Mouse (Mus musculus) Muller cell, postnatal 12 days (primary cell): ENCODE data around the gene Olfr1390.
"Not testable (repeated sequence)": the region's sequence is repeated elsewhere in the genome, so short reads cannot be mapped to it uniquely, and the experiment has no call there.

ENCODE experiments used
- DNase-seq: peaks from one replicate; pipeline ENCODE4 v3.0.0-alpha.2; 2015; ENCODE audit errors: inconsistent ontology term

Gene Olfr1390

GRCm38 (mm10) chr11:49334888-49335287, at the start of gene Olfr1390:
TSS of gene Olfr1390 (plus strand) at chr11:49335188.
- DNase-seq = no peak

- no peak for DNase-seq
Measured at GRCm38 (mm10) chr11:49287251-49287650, 47.7 kb upstream of the Olfr1390 start.

- DNase-seq = peak; percentile 32
Measured at GRCm38 (mm10) chr11:49292777-49293176, 42.2 kb upstream of the Olfr1390 start.

- DNase-seq = no peak
Measured at GRCm38 (mm10) chr11:49304441-49304840, 30.5 kb upstream of the Olfr1390 start, which contains the start of gene Olfr10. TSS of gene Olfr10 (plus strand) at chr11:49304741.

GRCm38 (mm10) chr11:49308547-49308946, 26.4 kb upstream of the Olfr1390 start:
- not testable (repeated sequence) for DNase-seq

GRCm38 (mm10) chr11:49322442-49322841, 12.5 kb upstream of the Olfr1390 start, which contains the start of gene Olfr1391:
TSS of gene Olfr1391 (plus strand) at chr11:49322742.
- DNase-seq = no peak

- DNase-seq = no peak
Measured at GRCm38 (mm10) chr11:49326726-49327125, 8.3 kb upstream of the Olfr1390 start.

- no peak for DNase-seq
Measured at GRCm38 (mm10) chr11:49329686-49330085, 5.3 kb upstream of the Olfr1390 start.

GRCm38 (mm10) chr11:49337150-49337832, 2.3 kb downstream of the Olfr1390 start:
- DNase-seq = peak; percentile 87

- no peak for DNase-seq
Measured at GRCm38 (mm10) chr11:49383133-49383532, 48.1 kb downstream of the Olfr1390 start.

- not testable (repeated sequence) for DNase-seq
Measured at GRCm38 (mm10) chr11:49386118-49386517, 51.1 kb downstream of the Olfr1390 start.
